Mouse (Mus musculus): Measurements from ENCODE around the gene Gpx3.

- TF ChIP-seq CTCF (IDR thresholded peaks at IDR 0.05; ENCODE audit: borderline replicate concordance, insufficient read depth, low read depth, low read length): no peak
- no peak for TF ChIP-seq POLR2A (IDR thresholded peaks at IDR 0.05; ENCODE audit: borderline replicate concordance, insufficient read depth, low read length)
These were observed 48.4 kb downstream of the Gpx3 start for GRCm38 (mm10) chr11:54950684-54951083.

Measured in cerebellum, adult 2 months (tissue).